Mouse (Mus musculus): ENCODE measurements around the gene Il5ra. TPM values are rescaled to one million over a fixed set of nuclear protein-coding genes. Genes with fewer than 3 reads are reported as not detected.

The Il5ra gene
- polyA plus RNA-seq, 1 experiment from 2014 or later = not detected

GRCm38 (mm10) chr6:106765892-106766291 is 17.1 kb upstream of the Il5ra start:
- no peak overlapping the region for H3K4me3 ChIP-seq
- no peaks in the 10 kb centered on the region for H3K9me3 ChIP-seq
- no peak for ATAC-seq (ENCODE audit: extremely low read depth, insufficient number of reproducible peaks, low FRiP score, low TSS enrichment)
- H3K27ac ChIP-seq (replicated peaks) = no peak overlapping the region
- H3K9ac ChIP-seq = no peak overlapping the region
- peaks cover 11% of the 10 kb centered on the region for H3K4me1 ChIP-seq
- H3K36me3 ChIP-seq = no peaks in the 10 kb centered on the region
- H3K27me3 ChIP-seq (replicated peaks) = no peaks in the 10 kb centered on the region; the same call in 1 of the 2 replicates
- 55% methylated on average over 1 of the region's 1 CpGs for WGBS
- no peak overlapping the region for H3K4me2 ChIP-seq

- Histone ChIP-seq H3K36me3 (no peaks in the 10 kb centered on the region), H3K4me1 (no peaks in the 10 kb centered on the region), H3K9ac (no peak overlapping the region), H3K4me3 (no peak overlapping the region), H3K27me3 (replicated peaks) (no peaks in the 10 kb centered on the region; the same call in 1 of the 2 replicates), H3K4me2 (no peak overlapping the region), H3K9me3 (no peaks in the 10 kb centered on the region), H3K27ac (replicated peaks) (no peak overlapping the region)
- ATAC-seq (ENCODE audit: extremely low read depth, insufficient number of reproducible peaks, low FRiP score, low TSS enrichment) = no peak
- WGBS = 72% methylated on average over 1 of the region's 1 CpGs
Observed at GRCm38 (mm10) chr6:106761486-106761885, 12.6 kb upstream of the Il5ra start.

- H3K4me2 ChIP-seq = no peak overlapping the region
- no peak overlapping the region for H3K9ac ChIP-seq
- no peaks in the 10 kb centered on the region for H3K27me3 ChIP-seq (replicated peaks)
- no peak overlapping the region for H3K4me3 ChIP-seq
- ATAC-seq (ENCODE audit: extremely low read depth, insufficient number of reproducible peaks, low FRiP score, low TSS enrichment) = no peak
- H3K9me3 ChIP-seq = no peaks in the 10 kb centered on the region
- H3K27ac ChIP-seq (replicated peaks) = no peak overlapping the region
- no peaks in the 10 kb centered on the region for H3K4me1 ChIP-seq
- 67% methylated on average over 3 of the region's 3 CpGs for WGBS
- H3K36me3 ChIP-seq = no peaks in the 10 kb centered on the region
Observed at GRCm38 (mm10) chr6:106760473-106761218, 11.8 kb upstream of the Il5ra start.

GRCm38 (mm10) chr6:106758299-106758698 is 9.5 kb upstream of the Il5ra start:
- Histone ChIP-seq H3K4me2 (no peak overlapping the region), H3K4me3 (no peak overlapping the region), H3K27ac (replicated peaks) (no peak overlapping the region), H3K4me1 (no peaks in the 10 kb centered on the region), H3K9ac (no peak overlapping the region), H3K27me3 (replicated peaks) (no peaks in the 10 kb centered on the region), H3K36me3 (no peaks in the 10 kb centered on the region), H3K9me3 (no peaks in the 10 kb centered on the region)
- ATAC-seq (ENCODE audit: extremely low read depth, insufficient number of reproducible peaks, low FRiP score, low TSS enrichment) = no peak
- 71% methylated on average over 3 of the region's 3 CpGs for WGBS

GRCm38 (mm10) chr6:106750291-106750690 is 1.5 kb upstream of the Il5ra start:
- Histone ChIP-seq H3K27me3 (replicated peaks) (no peaks in the 10 kb centered on the region), H3K9me3 (no peaks in the 10 kb centered on the region), H3K4me2 (no peak overlapping the region), H3K4me1 (no peaks in the 10 kb centered on the region), H3K27ac (replicated peaks) (no peak overlapping the region), H3K4me3 (no peak overlapping the region), H3K9ac (no peak overlapping the region), H3K36me3 (no peaks in the 10 kb centered on the region)
- 86% methylated on average over 7 of the region's 7 CpGs for WGBS
- ATAC-seq (ENCODE audit: extremely low read depth, insufficient number of reproducible peaks, low FRiP score, low TSS enrichment) = no peak

- H3K4me2 ChIP-seq = no peak overlapping the region
- no peaks in the 10 kb centered on the region for H3K4me1 ChIP-seq
- H3K27ac ChIP-seq (replicated peaks) = no peak overlapping the region
- no peaks in the 10 kb centered on the region for H3K36me3 ChIP-seq
- H3K9ac ChIP-seq = no peak overlapping the region
- H3K9me3 ChIP-seq = no peaks in the 10 kb centered on the region
- no peak; the same call in 1 of the 2 replicates for ATAC-seq (ENCODE audit: extremely low read depth, insufficient number of reproducible peaks, low FRiP score, low TSS enrichment)
- 71% methylated on average over 3 of the region's 3 CpGs for WGBS
- no peak overlapping the region for H3K4me3 ChIP-seq
- no peaks in the 10 kb centered on the region for H3K27me3 ChIP-seq (replicated peaks)
Observed at GRCm38 (mm10) chr6:106747804-106748203, 1.0 kb downstream of the Il5ra start.

- Histone ChIP-seq H3K9me3 (no peaks in the 10 kb centered on the region), H3K4me2 (no peak overlapping the region), H3K9ac (no peak overlapping the region), H3K4me1 (no peaks in the 10 kb centered on the region), H3K27me3 (replicated peaks) (no peaks in the 10 kb centered on the region), H3K27ac (replicated peaks) (no peak overlapping the region), H3K36me3 (no peaks in the 10 kb centered on the region), H3K4me3 (no peak overlapping the region)
- ATAC-seq (ENCODE audit: extremely low read depth, insufficient number of reproducible peaks, low FRiP score, low TSS enrichment) = no peak
- WGBS = 80% methylated on average over 5 of the region's 5 CpGs
Observed at GRCm38 (mm10) chr6:106747251-106747650, 1.6 kb downstream of the Il5ra start.

GRCm38 (mm10) chr6:106745673-106746394 is 3.0 kb downstream of the Il5ra start:
- no peaks in the 10 kb centered on the region for H3K27me3 ChIP-seq (replicated peaks)
- no peak overlapping the region for H3K4me3 ChIP-seq
- H3K4me1 ChIP-seq = no peaks in the 10 kb centered on the region
- ATAC-seq (ENCODE audit: extremely low read depth, insufficient number of reproducible peaks, low FRiP score, low TSS enrichment) = no peak
- no peaks in the 10 kb centered on the region for H3K36me3 ChIP-seq
- H3K9ac ChIP-seq = no peak overlapping the region
- no peak overlapping the region for H3K27ac ChIP-seq (replicated peaks)
- H3K4me2 ChIP-seq = no peak overlapping the region
- WGBS = 71% methylated on average over 7 of the region's 7 CpGs
- H3K9me3 ChIP-seq = no peaks in the 10 kb centered on the region

- no peak overlapping the region for H3K4me2 ChIP-seq
- H3K4me1 ChIP-seq = no peaks in the 10 kb centered on the region
- no peaks in the 10 kb centered on the region for H3K9me3 ChIP-seq
- H3K36me3 ChIP-seq = no peaks in the 10 kb centered on the region
- H3K9ac ChIP-seq = no peak overlapping the region
- H3K27me3 ChIP-seq (replicated peaks) = no peaks in the 10 kb centered on the region
- H3K4me3 ChIP-seq = no peak overlapping the region
- 69% methylated on average over 7 of the region's 7 CpGs for WGBS
- H3K27ac ChIP-seq (replicated peaks) = no peak overlapping the region
- no peak for ATAC-seq (ENCODE audit: extremely low read depth, insufficient number of reproducible peaks, low FRiP score, low TSS enrichment)
Observed at GRCm38 (mm10) chr6:106743556-106744233, 5.1 kb downstream of the Il5ra start.

- Histone ChIP-seq H3K9me3 (no peaks in the 10 kb centered on the region), H3K27ac (replicated peaks) (no peak overlapping the region), H3K4me2 (no peak overlapping the region), H3K36me3 (no peaks in the 10 kb centered on the region), H3K27me3 (replicated peaks) (no peaks in the 10 kb centered on the region), H3K4me3 (no peak overlapping the region), H3K4me1 (no peaks in the 10 kb centered on the region), H3K9ac (no peak overlapping the region)
- WGBS = 89% methylated on average over 1 of the region's 1 CpGs
- ATAC-seq (ENCODE audit: extremely low read depth, insufficient number of reproducible peaks, low FRiP score, low TSS enrichment) = no peak
Observed at GRCm38 (mm10) chr6:106740244-106740825, 8.5 kb downstream of the Il5ra start.

GRCm38 (mm10) chr6:106738229-106738628 is 10.6 kb downstream of the Il5ra start:
- Histone ChIP-seq H3K9me3 (no peaks in the 10 kb centered on the region), H3K4me2 (no peak overlapping the region), H3K27ac (replicated peaks) (no peak overlapping the region), H3K4me1 (no peaks in the 10 kb centered on the region), H3K4me3 (no peak overlapping the region), H3K9ac (no peak overlapping the region), H3K36me3 (no peaks in the 10 kb centered on the region), H3K27me3 (replicated peaks) (no peaks in the 10 kb centered on the region)
- ATAC-seq (ENCODE audit: extremely low read depth, insufficient number of reproducible peaks, low FRiP score, low TSS enrichment) = no peak
- WGBS = 52% methylated on average over 3 of the region's 3 CpGs
